Mouse (Mus musculus) T-helper 17 cell (primary cell): ENCODE data around the gene Smarcd1.

Source experiments
- in situ Hi-C, 2 experiments: fragments of 300-600 bp; cut with MboI, MseI; formaldehyde crosslinking; loops; 1 replicate in 1 of 2; 2 replicates in 1 of 2; pipeline ENCODE4 v1.15.1; 2025; ENCODE audit warnings: high pct_unique_total_duplicates in 2 of 2

The Smarcd1 gene

DNA sequence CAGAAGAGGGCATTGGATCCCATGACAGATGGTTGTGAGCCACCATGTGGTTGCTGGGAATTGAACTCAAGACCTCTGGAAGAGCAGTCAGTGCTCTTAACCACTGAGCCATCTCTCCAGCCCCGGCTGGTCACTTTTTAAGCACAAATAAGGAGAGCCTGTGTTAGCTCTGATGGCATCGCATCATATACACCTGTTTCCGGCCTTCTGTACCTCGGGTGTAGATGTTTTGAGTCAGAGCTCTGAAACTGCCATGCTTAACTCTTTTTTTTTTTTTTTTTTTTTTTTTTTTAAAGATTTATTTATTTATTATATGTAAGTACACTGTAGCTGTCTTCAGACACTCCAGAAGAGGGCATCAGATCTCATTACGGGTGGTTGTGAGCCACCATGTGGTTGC, 25.1 kb downstream of the Smarcd1 start:
- in situ Hi-C loops: loop anchor here in 1 of 2 experiments (5.0 kb wide), 1 partner anchor 45 kb away; the partner anchor contains the start of gene Cers5

DNA sequence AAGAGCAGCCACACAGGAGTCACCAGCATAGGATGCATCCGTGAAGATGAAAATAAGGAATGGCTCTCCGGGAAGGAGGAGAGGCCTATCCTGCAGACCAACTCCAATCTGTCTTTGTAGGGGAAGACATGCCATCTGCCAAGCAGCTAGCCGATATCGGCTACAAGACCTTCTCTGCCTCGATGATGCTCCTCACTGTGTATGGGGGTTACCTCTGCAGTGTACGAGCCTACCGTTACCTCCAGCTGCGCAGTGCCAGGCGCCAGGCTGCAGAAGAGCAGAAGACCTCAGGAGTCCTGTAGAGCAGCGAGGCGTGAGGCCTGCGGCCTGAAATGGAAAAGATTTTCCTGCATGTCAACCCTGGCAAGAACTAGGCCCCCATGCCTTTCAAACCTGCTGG, 25.6 kb downstream of the Smarcd1 start:
- in situ Hi-C loops: loop anchor here in 1 of 2 experiments (5.0 kb wide), 1 partner anchor 45 kb away; the partner anchor contains the start of gene Cers5

DNA sequence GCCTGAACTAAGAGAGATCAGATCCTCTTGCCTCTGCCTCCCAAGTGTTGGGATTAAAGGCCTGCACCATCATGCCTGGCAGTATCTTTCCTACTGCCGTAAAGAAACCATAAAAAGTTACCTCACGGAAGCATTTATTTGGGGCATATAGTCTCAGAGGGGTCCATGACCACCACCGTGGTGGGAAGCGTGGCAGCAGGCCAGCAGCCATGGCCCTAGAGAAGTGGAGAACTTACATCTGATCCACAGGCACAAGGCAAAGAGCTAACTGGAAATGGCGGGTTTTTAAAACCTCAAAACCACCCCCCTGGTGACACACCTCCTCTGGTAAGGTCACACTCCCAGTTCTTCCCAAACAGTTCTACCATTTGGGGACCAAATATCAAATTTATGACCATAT, 26.3 kb downstream of the Smarcd1 start:
- in situ Hi-C loops: loop anchor here in 1 of 2 experiments (5.0 kb wide), 1 partner anchor 44 kb away; the partner anchor contains the start of gene Cers5

DNA sequence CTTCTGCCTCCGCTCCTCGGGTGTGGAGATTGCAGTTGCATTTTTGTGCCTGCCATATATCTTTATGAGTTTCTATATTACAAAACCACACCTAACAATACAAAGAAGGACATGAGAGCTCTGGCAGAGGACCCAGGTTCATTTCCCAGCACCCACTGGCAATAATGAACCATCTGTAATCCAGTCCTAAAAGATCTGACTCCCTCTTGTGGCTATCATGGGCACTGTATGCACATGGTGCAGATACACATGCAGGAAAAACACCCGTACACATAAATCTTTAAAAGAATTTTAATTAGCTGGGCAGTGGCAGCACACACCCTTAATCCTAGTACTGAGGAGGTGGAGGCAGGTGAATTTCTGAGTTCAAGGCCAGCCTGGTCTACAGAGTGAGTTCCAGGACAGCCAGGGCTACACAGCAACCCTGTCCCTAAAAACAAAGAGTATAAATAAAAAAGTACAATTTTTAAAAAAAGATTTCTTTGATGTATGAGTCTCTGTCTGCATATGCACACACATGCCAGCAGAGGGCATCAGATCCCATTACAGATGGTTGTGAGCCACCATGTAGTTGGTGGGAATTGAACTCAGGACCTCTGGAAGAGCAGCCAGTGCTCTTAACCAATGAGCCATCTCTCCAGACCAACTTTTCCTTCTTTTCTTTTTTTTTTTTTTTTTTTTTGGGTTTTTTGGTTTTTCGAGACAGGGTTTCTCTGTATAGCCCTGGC, 27.3 kb downstream of the Smarcd1 start:
- in situ Hi-C loops: loop anchor here in 1 of 2 experiments (5.0 kb wide), 1 partner anchor 43 kb away; the partner anchor contains the start of gene Cers5

DNA sequence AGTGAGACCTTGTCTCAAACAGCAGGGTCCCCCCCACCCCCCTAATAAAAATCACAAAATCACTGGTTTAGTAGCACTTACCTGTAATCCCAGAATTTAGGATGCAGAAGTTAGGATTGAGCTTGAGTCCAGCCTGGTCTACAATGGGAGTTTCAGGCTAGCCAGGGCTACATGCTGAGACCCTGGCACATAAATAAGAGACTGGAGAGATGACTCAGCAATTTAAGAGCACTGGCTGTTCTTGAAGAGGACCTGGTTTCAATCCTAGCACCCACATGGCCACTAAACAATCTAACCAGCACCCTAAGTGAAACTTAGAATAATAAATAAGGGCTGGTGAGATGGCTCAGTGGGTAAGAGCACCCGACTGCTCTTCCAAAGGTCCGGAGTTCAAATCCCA, 29.2 kb downstream of the Smarcd1 start:
- in situ Hi-C loops: no loop called here

DNA sequence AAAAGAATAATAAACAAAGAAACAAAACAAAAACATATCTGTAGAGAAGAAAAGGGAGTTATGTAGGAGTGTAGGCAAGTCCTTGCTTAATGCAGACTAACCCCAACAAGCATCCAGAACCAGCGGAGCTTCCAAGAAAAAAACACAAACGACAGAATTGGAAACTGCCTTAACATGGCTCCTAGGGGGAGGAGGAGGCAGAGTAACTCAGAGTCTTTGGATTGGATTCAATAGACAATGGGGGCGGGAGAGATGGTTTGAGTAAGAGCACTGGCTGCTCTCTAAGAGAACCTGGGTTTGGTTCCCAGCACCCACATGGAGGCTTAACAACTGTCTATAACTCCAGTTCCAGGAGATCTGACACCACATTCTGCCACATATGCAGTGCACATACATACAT, 29.7 kb downstream of the Smarcd1 start:
- in situ Hi-C loops: no loop called here

DNA sequence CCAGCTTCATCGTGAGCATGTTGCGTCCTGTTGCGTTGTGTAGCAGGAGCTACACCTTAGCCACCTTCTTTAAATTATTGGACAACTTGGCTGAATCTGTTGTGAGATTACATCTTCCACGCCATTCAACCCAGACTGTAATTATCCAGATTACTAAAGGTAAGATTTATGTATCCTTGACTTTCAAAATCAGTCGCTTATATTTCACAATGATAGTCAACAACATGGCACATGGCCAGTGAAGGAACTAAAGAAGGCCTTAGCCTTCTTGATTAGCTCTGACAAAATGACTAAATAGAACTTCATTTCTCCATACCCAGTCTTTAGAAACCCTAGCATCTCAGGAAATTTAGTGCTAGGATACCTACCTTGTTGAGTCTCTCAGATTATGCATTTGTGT, 31.3 kb downstream of the Smarcd1 start:
- in situ Hi-C loops: no loop called here

DNA sequence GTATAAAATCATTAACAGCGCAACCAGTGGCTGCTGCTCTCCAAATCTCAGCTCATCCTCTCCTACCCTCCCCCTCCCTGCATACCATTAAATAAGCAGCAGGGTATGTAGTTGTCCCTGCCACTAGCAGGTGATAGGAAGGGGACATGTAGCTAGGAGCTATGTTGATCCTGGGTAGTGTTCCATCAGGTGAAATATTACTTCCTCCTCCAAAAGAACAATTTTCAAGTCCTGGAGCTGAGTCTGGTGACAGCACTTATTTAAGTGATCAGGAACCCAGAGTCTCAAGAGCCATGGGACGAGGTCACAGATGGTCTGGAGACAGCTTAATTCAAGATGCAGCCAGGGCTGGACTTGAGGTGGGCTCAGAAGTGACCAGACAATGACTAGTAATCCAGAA, 33.7 kb downstream of the Smarcd1 start:
- in situ Hi-C loops: no loop called here

DNA sequence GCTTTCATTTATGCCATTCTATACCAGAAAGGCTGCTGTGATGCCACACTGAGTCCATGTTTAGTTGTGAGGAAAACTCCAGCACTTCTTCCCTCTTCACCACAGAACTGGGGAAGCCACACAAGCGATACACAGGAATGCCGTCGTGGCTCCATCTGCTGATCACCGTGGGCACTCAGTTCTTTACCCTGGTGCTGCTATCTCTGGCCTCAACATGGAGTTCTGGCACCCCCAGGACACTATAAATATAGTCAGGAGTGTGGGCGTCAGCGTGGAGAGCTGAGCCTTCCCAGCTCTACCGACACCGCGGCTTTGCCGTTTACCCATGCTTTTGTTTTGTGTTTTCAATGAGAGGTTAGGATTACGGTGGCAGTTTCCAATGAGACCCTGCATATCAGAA, 34.7 kb downstream of the Smarcd1 start:
- in situ Hi-C loops: no loop called here

DNA sequence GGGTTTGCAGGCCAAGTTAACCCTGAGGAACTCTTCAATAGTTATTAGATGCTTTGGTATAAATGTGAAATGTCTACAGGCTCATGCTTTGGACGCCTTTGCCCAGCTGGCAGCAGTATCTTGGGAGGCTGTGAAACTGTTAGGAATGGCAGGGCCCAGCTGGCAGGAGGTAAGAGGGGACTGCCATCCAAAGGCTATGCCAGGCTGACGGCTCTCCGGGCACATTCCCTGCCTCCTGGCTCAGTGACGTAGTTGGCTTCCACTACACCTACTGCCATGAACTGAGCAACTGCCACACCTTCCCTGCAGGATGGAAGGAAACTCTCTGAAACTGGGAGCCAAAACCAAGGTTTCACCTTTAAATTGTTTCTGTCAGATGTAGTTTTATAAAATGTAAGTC, 38.3 kb downstream of the Smarcd1 start:
- in situ Hi-C loops: no loop called here

DNA sequence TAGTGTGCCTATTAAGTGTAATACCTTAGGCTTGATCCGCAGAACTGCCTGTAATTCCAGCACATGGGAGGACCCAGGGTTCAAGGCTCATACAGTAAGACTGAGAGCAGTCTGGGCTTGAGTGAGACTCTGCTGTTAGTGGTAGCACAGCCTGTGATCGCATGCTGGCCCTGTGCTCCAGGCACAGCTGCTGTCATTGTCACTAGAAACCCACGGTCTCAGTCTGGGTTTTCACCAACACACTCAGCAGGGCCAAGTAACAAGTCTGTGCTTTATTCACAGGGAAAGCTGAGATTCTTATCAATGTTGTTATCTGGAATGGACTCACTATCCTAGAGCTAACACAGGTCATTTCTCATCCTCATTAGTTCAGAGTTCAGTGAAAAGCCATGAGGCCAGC, 52.3 kb downstream of the Smarcd1 start:
- in situ Hi-C loops: no loop called here
